Mouse (Mus musculus) adrenal gland, postnatal 10 days (tissue): Measurements from ENCODE around the gene Thada. TPM values are rescaled to one million over a fixed set of nuclear protein-coding genes. Genes with fewer than 3 reads are reported as not detected.

Source experiments
- DNase-seq: peaks from one replicate; pipeline ENCODE4 v3.0.0; 2021; ENCODE audit warnings: mixed read lengths
- total RNA-seq, 2 experiments: library from RNA; stranded (reverse); gene quantifications; 2 replicates each; pipeline ENCODE4 v1.2.3; 2021

Thada gene
- total RNA-seq, 2 experiments from 2014 or later = 13.0 to 18.4 TPM

- DNase-seq = no peak
Observed at GRCm38 (mm10) chr17:84287675-84288420, 178.2 kb downstream of the Thada start.

GRCm38 (mm10) chr17:84286536-84286935 is 179.5 kb downstream of the Thada start:
- no peak for DNase-seq

- no peak for DNase-seq
Observed at GRCm38 (mm10) chr17:84282388-84283280, 183.4 kb downstream of the Thada start.

GRCm38 (mm10) chr17:84279001-84279400 is 187.0 kb downstream of the Thada start:
- DNase-seq = no peak

GRCm38 (mm10) chr17:84278193-84278953 is 187.6 kb downstream of the Thada start:
- DNase-seq = no peak

- DNase-seq = no peak
Observed at GRCm38 (mm10) chr17:84274999-84275398, 191.0 kb downstream of the Thada start.

- DNase-seq = no peak
Observed at GRCm38 (mm10) chr17:84274163-84274562, 191.8 kb downstream of the Thada start.

GRCm38 (mm10) chr17:84272557-84273261 is 193.3 kb downstream of the Thada start:
- peak; percentile 57 for DNase-seq

GRCm38 (mm10) chr17:84271566-84272202 is 194.3 kb downstream of the Thada start:
- DNase-seq = no peak

GRCm38 (mm10) chr17:84269722-84270121 is 196.3 kb downstream of the Thada start:
- no peak for DNase-seq

GRCm38 (mm10) chr17:84268450-84268849 is 197.6 kb downstream of the Thada start:
- no peak for DNase-seq

- no peak for DNase-seq
Observed at GRCm38 (mm10) chr17:84267456-84268074, 198.4 kb downstream of the Thada start.

- DNase-seq = no peak
Observed at GRCm38 (mm10) chr17:84266161-84266948, 199.7 kb downstream of the Thada start.

- no peak for DNase-seq
Observed at GRCm38 (mm10) chr17:84265480-84266130, 200.4 kb downstream of the Thada start.

- DNase-seq = no peak
Observed at GRCm38 (mm10) chr17:84264305-84264704, 201.7 kb downstream of the Thada start.

- DNase-seq = no peak
Observed at GRCm38 (mm10) chr17:84263591-84263990, 202.4 kb downstream of the Thada start.

- no peak for DNase-seq
Observed at GRCm38 (mm10) chr17:84262325-84262979, 203.6 kb downstream of the Thada start.

- no peak for DNase-seq
Observed at GRCm38 (mm10) chr17:84261010-84261409, 205.0 kb downstream of the Thada start.

GRCm38 (mm10) chr17:84260226-84260625 is 205.8 kb downstream of the Thada start:
- no peak for DNase-seq
